Mouse (Mus musculus): ENCODE measurements around the gene Zfp951. TPM values are rescaled to one million over a fixed set of nuclear protein-coding genes. Genes with fewer than 3 reads are reported as not detected.

The Zfp951 gene
- polyA plus RNA-seq, 1 experiment from 2014 or later: 2.1 TPM

Other genes with a start within 250 kb of the Zfp951 start
- 0.32 and 0.59 TPM in 2 replicates for gene Abcg3, start 122.6 kb upstream of the Zfp951 start, polyA plus RNA-seq (2014; fragmentation: Nextera tagmentation; extraction: Ambion mirVana)